Mouse (Mus musculus) heart, embryonic 10.5 days (tissue): ENCODE measurements at regions not wholly inside any gene's neighbourhood (a gene's known extent, or its start where the extent isn't known, plus 50 kb on each side); places are given as distances from the start of the nearest gene placed in this dataset.
A peak's percentile ranks its signal among the peaks of the same experiment; 100 is the strongest.

Experiments used
- DNase-seq: peaks from one replicate; pipeline ENCODE4 v3.0.0-alpha.2; 2017; ENCODE audit warnings: low spot score
- H3K27ac ChIP-seq: fragments of 300-500 bp; sonication (generic); 2 replicates; pipeline ENCODE4 v1.5.1; 2016; ENCODE audit warnings: mild to moderate bottlenecking
- H3K27me3 ChIP-seq: fragments of 300-500 bp; sonication (generic); 2 replicates; pipeline ENCODE4 v1.6.1; 2016; ENCODE audit warnings: mild to moderate bottlenecking; ENCODE audit not compliant: poor library complexity, insufficient read depth, severe bottlenecking
- H3K36me3 ChIP-seq: fragments of 300-500 bp; sonication (generic); 2 replicates; pipeline ENCODE4 v1.6.1; 2016; ENCODE audit warnings: mild to moderate bottlenecking, moderate library complexity
- H3K4me1 ChIP-seq: fragments of 300-500 bp; sonication (generic); 2 replicates; pipeline ENCODE4 v1.6.1; 2016; ENCODE audit warnings: mild to moderate bottlenecking
- H3K4me3 ChIP-seq: fragments of 300-500 bp; sonication (generic); 2 replicates; pipeline ENCODE4 v1.5.1; 2016; ENCODE audit warnings: mild to moderate bottlenecking, moderate library complexity
- H3K9me3 ChIP-seq: fragments of 300-500 bp; sonication (generic); 2 replicates; pipeline ENCODE4 v1.6.1; 2016; ENCODE audit warnings: mild to moderate bottlenecking, moderate library complexity
- WGBS: fragments of 180-500 bp; shearing (Covaris S2); methylation state at CpG from one replicate; pipeline ENCODE4 v1.1.7; 2016; 5-methylcytosine and 5-hydroxymethylcytosine counted together

- H3K27me3 ChIP-seq = no peaks in the 10 kb centered on the region
- no peaks in the 10 kb centered on the region for H3K9me3 ChIP-seq
- no peak for DNase-seq
- H3K4me3 ChIP-seq = no peak overlapping the region
- H3K27ac ChIP-seq = 0 out of 2 replicates have a peak overlapping the region, but pooled peaks have one; percentile 17
- no peaks in the 10 kb centered on the region for H3K36me3 ChIP-seq
- 73% methylated on average over 2 of the region's 2 CpGs for WGBS
- peaks cover 23% of the 10 kb centered on the region for H3K4me1 ChIP-seq
Measured at GRCm38 (mm10) chr6:120590191-120590590, 59.1 kb upstream of the Hdhd5 start.

GRCm38 (mm10) chr6:120588701-120589659 lies 57.9 kb upstream of the Hdhd5 start:
- no peaks in the 10 kb centered on the region for H3K27me3 ChIP-seq
- 74% methylated on average over 11 of the region's 11 CpGs for WGBS
- H3K27ac ChIP-seq = no peak overlapping the region
- no peaks in the 10 kb centered on the region for H3K36me3 ChIP-seq
- DNase-seq = no peak
- no peak overlapping the region for H3K4me3 ChIP-seq
- H3K9me3 ChIP-seq = no peaks in the 10 kb centered on the region
- H3K4me1 ChIP-seq = peaks cover 23% of the 10 kb centered on the region

GRCm38 (mm10) chr6:120585941-120586280 lies 54.8 kb upstream of the Hdhd5 start:
- 49% methylated on average over 2 of the region's 2 CpGs for WGBS
- Histone ChIP-seq H3K27ac (no peak overlapping the region), H3K9me3 (no peaks in the 10 kb centered on the region), H3K36me3 (no peaks in the 10 kb centered on the region), H3K27me3 (no peaks in the 10 kb centered on the region), H3K4me1 (peaks cover 9% of the 10 kb centered on the region; the same call in 1 of the 2 replicates), H3K4me3 (no peak overlapping the region)
- no peak for DNase-seq

GRCm38 (mm10) chr6:120585118-120585940 lies 54.2 kb upstream of the Hdhd5 start:
- Histone ChIP-seq H3K4me1 (peaks cover 14% of the 10 kb centered on the region), H3K9me3 (no peaks in the 10 kb centered on the region), H3K36me3 (no peaks in the 10 kb centered on the region), H3K27ac (no peak overlapping the region), H3K4me3 (no peak overlapping the region), H3K27me3 (no peaks in the 10 kb centered on the region)
- DNase-seq = no peak
- WGBS = 65% methylated on average over 9 of the region's 9 CpGs

- Histone ChIP-seq H3K27me3 (peaks cover 11% of the 10 kb centered on the region), H3K36me3 (no peaks in the 10 kb centered on the region), H3K27ac (no peak overlapping the region), H3K4me1 (peaks cover 30% of the 10 kb centered on the region), H3K4me3 (no peak overlapping the region), H3K9me3 (no peaks in the 10 kb centered on the region)
- no peak for DNase-seq
- WGBS = 81% methylated on average over 2 of the region's 2 CpGs
Measured at GRCm38 (mm10) chr6:120581748-120582147, 50.6 kb upstream of the Hdhd5 start.
